Mouse (Mus musculus): ENCODE measurements around the gene Cfap299. TPM values are rescaled to one million over a fixed set of nuclear protein-coding genes. Genes with fewer than 3 reads are reported as not detected.

The Cfap299 gene
- polyA plus RNA-seq, 1 experiment from 2014 or later, result 2.7 TPM

DNA sequence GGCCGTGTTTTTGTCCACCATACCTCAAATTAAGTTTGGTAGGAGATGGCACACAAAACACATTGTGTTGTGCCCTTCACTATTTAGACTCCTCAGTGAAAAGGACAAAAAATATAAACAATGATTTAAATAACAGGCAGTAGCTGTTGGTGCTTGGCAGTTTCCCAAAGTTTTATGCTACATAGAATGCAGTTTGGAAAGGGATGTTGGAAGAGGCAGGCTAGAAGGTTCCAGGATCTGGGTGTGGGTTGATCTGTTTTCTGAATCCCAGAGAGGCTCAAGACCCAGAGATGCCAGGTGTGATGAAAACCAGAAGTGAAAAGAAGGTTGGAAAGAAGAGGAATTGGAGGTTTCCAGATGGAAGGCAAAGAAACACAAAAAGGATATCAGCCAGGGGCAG, 73.1 kb downstream of the Cfap299 start:
- no peaks in the 10 kb centered on the region for H3K36me3 ChIP-seq
- H3K4me1 ChIP-seq (replicated peaks), result no peaks in the 10 kb centered on the region
- H3K9me3 ChIP-seq, result no peaks in the 10 kb centered on the region
- H3K27me3 ChIP-seq, result no peaks in the 10 kb centered on the region
- H3K27ac ChIP-seq, result no peak overlapping the region
- H3K4me2 ChIP-seq, result no peak overlapping the region
- WGBS, result 96% methylated on average over 1 of the region's 1 CpGs
- ATAC-seq (ENCODE audit: low FRiP score), result no peak
- no peak overlapping the region for H3K9ac ChIP-seq
- no peak overlapping the region for H3K4me3 ChIP-seq

DNA sequence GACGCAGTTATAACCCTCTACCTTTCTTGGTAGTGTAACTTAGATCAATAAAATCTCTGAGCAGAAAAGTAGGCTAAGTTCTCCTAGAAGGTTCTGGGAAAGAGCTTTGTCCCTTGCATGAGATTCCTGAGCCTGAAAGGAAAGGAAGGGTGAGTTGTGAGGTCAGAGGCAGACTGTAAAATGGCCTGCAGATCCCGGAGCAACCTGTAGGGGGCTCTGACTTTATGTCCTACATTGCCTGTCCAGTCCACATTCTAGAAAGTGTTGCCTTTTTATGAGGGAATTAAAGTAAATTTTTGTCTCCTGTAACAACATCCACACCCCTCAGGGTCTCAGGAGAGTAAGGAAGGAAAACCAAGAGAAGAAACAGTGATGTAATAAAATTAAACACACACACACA, 81.0 kb downstream of the Cfap299 start:
- Histone ChIP-seq H3K4me1 (replicated peaks) (no peaks in the 10 kb centered on the region), H3K36me3 (no peaks in the 10 kb centered on the region), H3K9me3 (no peaks in the 10 kb centered on the region), H3K4me2 (no peak overlapping the region), H3K27ac (no peak overlapping the region), H3K9ac (no peak overlapping the region), H3K4me3 (no peak overlapping the region), H3K27me3 (no peaks in the 10 kb centered on the region)
- WGBS, result 72% methylated on average over 2 of the region's 2 CpGs
- ATAC-seq (ENCODE audit: low FRiP score), result no peak

DNA sequence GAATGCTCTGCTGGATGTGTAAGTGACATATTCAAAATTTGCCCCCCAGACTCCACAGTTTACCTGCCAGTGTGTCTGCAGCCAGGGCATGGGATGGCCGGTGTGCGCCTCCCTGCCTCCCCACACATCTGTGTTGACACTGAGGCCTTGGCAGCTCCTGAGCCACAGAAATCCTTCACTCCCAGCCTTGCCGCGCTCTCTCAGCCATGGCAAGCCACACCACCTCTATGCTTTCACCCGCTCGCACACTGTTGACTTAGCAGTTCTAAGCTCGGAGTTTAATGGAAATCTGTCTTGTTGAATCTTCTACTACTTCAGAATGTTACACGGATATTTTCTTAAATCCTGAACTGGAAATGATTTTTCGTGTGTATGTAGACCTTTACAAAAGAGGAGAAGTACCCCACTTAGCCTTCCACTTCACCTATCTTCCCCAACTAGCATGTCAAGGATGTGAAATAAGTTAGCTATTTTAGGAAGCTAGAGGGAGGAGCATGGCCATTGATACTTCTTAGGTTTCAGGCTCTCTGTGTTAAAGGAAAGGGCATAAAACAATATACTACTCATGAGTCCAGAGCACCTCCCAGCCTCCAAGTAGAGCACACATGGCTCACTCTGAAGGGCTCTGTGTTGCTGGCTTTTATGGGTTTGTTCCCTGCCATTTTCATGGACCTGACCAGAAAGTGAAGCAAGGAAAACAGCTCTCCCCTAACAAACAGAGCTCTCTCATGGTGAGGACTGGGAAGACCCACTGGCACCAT, 87.5 kb downstream of the Cfap299 start:
- H3K9me3 ChIP-seq, result no peaks in the 10 kb centered on the region
- no peak overlapping the region for H3K27ac ChIP-seq
- 85% methylated on average over 9 of the region's 9 CpGs for WGBS
- no peaks in the 10 kb centered on the region for H3K4me1 ChIP-seq (replicated peaks)
- no peak overlapping the region for H3K9ac ChIP-seq
- no peak overlapping the region for H3K4me3 ChIP-seq
- no peak for ATAC-seq (ENCODE audit: low FRiP score)
- no peak overlapping the region for H3K4me2 ChIP-seq
- no peaks in the 10 kb centered on the region for H3K27me3 ChIP-seq
- no peaks in the 10 kb centered on the region for H3K36me3 ChIP-seq

DNA sequence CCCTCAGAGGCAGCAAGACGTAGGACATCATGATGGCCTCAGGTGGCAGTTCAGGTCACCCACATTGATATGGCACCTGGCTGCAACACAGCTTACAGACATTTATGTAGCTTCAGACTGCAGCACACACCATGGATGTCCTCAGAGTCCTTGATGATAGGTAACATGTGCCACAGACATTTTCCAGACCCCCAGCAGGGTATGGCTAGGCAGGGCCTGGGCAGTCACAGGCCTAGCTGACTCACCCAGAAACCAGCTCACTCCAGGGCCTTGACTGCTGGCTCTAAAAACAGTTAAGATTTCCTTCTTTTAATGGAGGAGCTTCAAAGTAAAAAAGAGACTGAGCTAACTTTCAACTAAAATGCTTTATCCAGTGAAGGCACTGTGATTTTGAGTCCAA, 95.9 kb downstream of the Cfap299 start:
- Histone ChIP-seq H3K4me3 (no peak overlapping the region), H3K9me3 (no peaks in the 10 kb centered on the region), H3K27ac (no peak overlapping the region), H3K36me3 (no peaks in the 10 kb centered on the region), H3K4me2 (no peak overlapping the region), H3K9ac (no peak overlapping the region), H3K4me1 (replicated peaks) (no peaks in the 10 kb centered on the region), H3K27me3 (no peaks in the 10 kb centered on the region)
- ATAC-seq (ENCODE audit: low FRiP score), result no peak
- WGBS, result 94% methylated on average over 1 of the region's 1 CpGs

DNA sequence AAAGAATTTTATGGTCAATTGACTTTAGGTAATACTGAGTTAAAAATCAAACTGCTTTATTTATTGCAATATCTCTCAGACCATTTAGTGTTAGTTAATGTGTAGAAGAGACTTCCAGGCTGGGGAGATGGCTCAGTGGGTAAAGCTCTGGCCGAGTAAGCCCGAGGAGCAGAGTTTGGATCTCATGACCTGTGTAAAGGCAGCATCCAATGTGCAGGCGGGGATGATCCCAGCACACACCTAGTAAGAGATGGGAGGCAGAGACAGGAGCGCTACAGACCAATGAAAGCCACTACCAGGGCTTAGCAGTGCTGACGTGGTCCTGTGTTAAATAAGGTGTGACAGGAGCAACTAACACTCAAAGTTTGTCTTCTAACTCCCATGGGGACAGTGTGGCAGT, 97.0 kb downstream of the Cfap299 start:
- no peak for ATAC-seq (ENCODE audit: low FRiP score)
- no peak overlapping the region for H3K27ac ChIP-seq
- H3K4me1 ChIP-seq (replicated peaks), result no peaks in the 10 kb centered on the region
- H3K9ac ChIP-seq, result no peak overlapping the region
- no peaks in the 10 kb centered on the region for H3K27me3 ChIP-seq
- no peak overlapping the region for H3K4me3 ChIP-seq
- no peaks in the 10 kb centered on the region for H3K9me3 ChIP-seq
- no peak overlapping the region for H3K4me2 ChIP-seq
- no peaks in the 10 kb centered on the region for H3K36me3 ChIP-seq
- 80% methylated on average over 5 of the region's 5 CpGs for WGBS

DNA sequence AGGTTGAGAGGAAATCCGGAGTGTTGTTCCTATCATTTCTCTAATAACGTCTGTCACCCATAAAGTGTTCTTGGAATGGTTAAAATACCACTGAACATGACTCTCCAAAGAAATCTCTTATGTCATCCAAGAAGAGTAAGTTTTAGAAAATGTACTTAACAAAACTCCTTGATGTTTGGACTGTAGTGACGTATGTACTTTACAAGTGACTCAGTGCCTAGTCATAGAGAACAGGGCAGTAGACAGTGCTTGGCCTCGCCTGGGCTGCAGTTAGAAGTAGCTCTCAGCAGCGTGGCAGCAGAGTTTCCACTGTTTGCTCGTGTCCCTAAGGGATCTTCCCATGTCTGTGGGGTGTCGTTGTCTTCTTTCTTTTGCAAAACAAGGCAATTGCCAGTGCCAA, 101.0 kb downstream of the Cfap299 start:
- Histone ChIP-seq H3K9me3 (no peaks in the 10 kb centered on the region), H3K36me3 (no peaks in the 10 kb centered on the region), H3K27ac (no peak overlapping the region), H3K4me3 (no peak overlapping the region), H3K27me3 (no peaks in the 10 kb centered on the region), H3K9ac (no peak overlapping the region), H3K4me2 (no peak overlapping the region), H3K4me1 (replicated peaks) (no peaks in the 10 kb centered on the region)
- 60% methylated on average over 7 of the region's 7 CpGs for WGBS
- no peak for ATAC-seq (ENCODE audit: low FRiP score)

DNA sequence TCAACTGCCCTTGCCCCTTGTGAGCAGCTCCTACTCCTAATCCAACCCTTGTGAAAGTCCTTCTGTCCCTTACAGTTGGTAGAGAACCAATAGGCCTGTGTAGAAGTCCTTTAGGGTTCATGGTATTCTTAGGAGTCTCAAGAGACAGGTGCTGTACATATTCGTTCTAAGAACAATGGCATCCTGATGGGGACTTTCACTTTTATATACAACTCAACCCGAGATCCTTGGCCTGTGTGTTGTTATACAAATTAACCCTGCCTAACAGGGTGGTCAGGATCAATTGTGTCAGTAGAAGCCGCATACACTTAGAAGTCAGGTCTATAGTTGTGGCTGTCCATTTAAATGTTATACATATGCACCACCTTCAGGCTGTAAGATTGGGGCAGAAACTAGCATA, 109.6 kb downstream of the Cfap299 start:
- Histone ChIP-seq H3K9ac (no peak overlapping the region), H3K4me1 (replicated peaks) (no peaks in the 10 kb centered on the region), H3K27me3 (no peaks in the 10 kb centered on the region), H3K27ac (no peak overlapping the region), H3K36me3 (no peaks in the 10 kb centered on the region), H3K9me3 (no peaks in the 10 kb centered on the region), H3K4me3 (no peak overlapping the region), H3K4me2 (no peak overlapping the region)
- no peak for ATAC-seq (ENCODE audit: low FRiP score)
- WGBS, result 67% methylated on average over 3 of the region's 3 CpGs

DNA sequence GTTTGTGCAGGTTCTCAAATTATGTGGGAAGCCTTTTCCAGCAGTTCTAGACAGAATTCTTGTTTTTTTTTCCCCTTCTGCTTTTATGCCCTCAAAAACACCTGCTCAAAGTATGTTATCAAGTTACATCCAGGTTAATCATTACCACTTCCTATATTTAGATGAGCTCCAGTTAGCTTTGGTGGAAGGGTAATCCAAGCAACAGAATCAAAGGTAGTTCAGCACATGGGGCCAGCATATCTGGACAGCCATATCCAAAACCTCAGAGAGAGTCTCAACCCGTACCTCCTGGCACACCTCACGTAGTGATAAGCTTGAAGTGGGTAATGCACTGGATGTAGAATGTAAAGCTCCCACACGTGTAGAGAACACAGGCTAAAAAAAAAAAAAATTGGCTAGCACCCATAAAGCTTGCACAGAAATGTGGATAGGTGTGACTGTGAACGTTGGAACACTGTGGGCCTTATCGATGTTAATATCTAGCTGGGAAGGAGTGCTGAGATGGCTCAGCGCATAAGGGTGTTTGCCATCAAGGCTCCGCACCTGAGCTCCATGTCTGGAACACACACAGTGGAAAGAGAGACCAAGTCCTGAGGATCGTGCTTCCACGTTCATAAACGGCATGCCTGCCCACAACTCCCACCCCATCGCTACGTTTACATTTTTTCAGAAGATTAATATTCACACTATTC, 117.8 kb downstream of the Cfap299 start:
- no peaks in the 10 kb centered on the region for H3K4me1 ChIP-seq (replicated peaks)
- H3K4me2 ChIP-seq, result no peak overlapping the region
- H3K9me3 ChIP-seq, result no peaks in the 10 kb centered on the region
- H3K27me3 ChIP-seq, result no peaks in the 10 kb centered on the region
- H3K27ac ChIP-seq, result no peak overlapping the region
- no peaks in the 10 kb centered on the region for H3K36me3 ChIP-seq
- no peak overlapping the region for H3K9ac ChIP-seq
- 90% methylated on average over 12 of the region's 12 CpGs for WGBS
- no peak overlapping the region for H3K4me3 ChIP-seq
- no peak for ATAC-seq (ENCODE audit: low FRiP score)

DNA sequence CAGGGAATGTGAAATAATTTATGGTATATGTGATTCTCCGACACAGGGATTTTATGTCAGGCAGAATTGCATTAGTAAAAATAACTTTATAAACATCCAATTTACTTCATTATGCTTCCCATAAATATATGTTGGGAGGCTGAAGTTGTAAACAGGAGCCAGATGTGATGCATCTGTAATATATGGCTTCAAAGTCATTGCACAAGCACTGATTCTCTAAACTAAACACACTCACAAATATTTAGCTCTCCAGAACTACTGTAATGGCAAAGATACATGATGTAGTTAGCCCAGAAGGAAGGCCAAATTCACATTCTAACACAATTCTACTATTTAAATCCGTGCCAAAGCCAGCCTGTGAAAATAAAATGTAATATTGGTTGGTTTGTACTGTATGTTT, 120.8 kb downstream of the Cfap299 start:
- Histone ChIP-seq H3K27ac (no peak overlapping the region), H3K9ac (no peak overlapping the region), H3K27me3 (no peaks in the 10 kb centered on the region), H3K4me3 (no peak overlapping the region), H3K36me3 (no peaks in the 10 kb centered on the region), H3K9me3 (no peaks in the 10 kb centered on the region), H3K4me2 (no peak overlapping the region), H3K4me1 (replicated peaks) (no peaks in the 10 kb centered on the region)
- WGBS, result 91% methylated on average over 2 of the region's 2 CpGs
- no peak for ATAC-seq (ENCODE audit: low FRiP score)

DNA sequence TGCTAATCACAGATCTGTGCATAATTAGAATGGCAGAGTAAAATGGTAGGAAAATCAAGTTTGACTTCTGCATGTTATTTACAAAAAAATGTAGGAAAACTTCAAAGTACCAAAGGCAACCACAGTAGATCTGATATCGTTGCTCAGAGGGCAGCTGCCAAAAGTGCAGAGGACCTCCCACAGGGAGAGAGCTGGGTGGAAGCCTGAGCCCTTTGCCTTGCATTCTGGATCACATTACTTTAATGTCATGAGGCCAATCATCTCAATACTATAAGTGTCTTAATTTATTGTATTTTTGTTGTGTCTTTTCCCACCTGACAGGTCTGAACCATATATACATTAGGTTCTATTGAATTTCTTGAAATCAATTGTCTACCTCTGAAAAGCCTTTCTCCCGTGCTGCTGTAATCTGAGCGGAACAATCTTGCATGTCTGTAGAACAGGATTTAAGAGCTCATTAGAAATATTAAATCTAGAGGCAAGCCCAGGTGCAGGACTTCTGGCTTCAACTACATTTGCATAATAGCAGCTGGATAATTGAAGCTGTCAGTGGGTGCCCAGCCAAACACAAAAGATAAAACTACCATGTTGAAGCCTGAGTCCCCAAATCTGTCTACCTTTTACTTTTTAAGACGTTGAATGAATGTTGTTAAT, 137.9 kb downstream of the Cfap299 start:
- no peak overlapping the region for H3K4me3 ChIP-seq
- no peaks in the 10 kb centered on the region for H3K27me3 ChIP-seq
- no peaks in the 10 kb centered on the region for H3K9me3 ChIP-seq
- H3K4me1 ChIP-seq (replicated peaks), result no peaks in the 10 kb centered on the region
- no peak for ATAC-seq (ENCODE audit: low FRiP score)
- no peak overlapping the region for H3K4me2 ChIP-seq
- H3K9ac ChIP-seq, result no peak overlapping the region
- WGBS, result 46% methylated on average over 4 of the region's 4 CpGs
- H3K27ac ChIP-seq, result no peak overlapping the region
- no peaks in the 10 kb centered on the region for H3K36me3 ChIP-seq

DNA sequence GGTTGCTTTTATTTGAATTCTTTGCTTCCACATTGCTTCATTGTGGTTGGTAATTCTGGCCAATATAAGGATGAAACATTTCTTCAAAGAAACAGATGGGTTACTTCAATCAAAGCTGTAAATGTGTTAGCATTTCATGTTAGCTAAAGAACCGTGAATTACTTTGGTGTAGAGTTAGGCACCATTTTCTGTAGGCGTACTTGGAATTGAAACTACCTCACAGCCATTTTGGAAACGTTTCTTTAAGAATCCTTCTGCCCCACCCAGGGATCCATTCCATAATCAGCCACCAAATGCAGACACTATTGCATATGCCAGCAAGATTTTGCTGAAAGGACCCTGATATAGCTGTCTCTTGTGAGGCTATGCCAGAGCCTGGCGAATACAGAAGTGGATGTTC, 140.9 kb downstream of the Cfap299 start:
- no peaks in the 10 kb centered on the region for H3K36me3 ChIP-seq
- H3K9ac ChIP-seq, result no peak overlapping the region
- no peak overlapping the region for H3K4me3 ChIP-seq
- H3K4me2 ChIP-seq, result no peak overlapping the region
- no peaks in the 10 kb centered on the region for H3K9me3 ChIP-seq
- H3K27ac ChIP-seq, result no peak overlapping the region
- 86% methylated on average over 4 of the region's 4 CpGs for WGBS
- ATAC-seq (ENCODE audit: low FRiP score), result no peak
- no peaks in the 10 kb centered on the region for H3K27me3 ChIP-seq
- no peaks in the 10 kb centered on the region for H3K4me1 ChIP-seq (replicated peaks)

DNA sequence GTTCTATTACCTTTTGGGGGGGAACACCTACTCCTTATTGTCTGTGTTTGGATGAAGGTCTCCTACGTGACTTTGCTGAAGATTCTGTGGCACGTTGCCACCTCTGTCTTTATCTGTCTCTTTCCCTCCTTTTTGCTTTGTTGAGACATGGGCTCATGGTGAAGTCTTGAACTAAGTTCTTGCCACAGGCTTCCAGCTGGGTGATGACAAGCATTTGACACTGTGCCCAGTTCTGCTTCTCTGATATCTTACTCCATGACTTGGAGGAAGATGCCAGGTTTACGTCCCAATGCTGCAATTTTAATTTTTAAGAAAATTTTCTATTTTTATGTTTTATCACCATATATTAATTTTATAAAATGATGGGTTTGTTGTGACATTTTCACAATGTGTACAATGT, 147.4 kb downstream of the Cfap299 start:
- no peak for ATAC-seq (ENCODE audit: low FRiP score)
- WGBS, result 92% methylated on average over 3 of the region's 3 CpGs
- Histone ChIP-seq H3K9ac (no peak overlapping the region), H3K27ac (no peak overlapping the region), H3K4me1 (replicated peaks) (no peaks in the 10 kb centered on the region), H3K9me3 (no peaks in the 10 kb centered on the region), H3K4me2 (no peak overlapping the region), H3K4me3 (no peak overlapping the region), H3K36me3 (no peaks in the 10 kb centered on the region), H3K27me3 (no peaks in the 10 kb centered on the region)

DNA sequence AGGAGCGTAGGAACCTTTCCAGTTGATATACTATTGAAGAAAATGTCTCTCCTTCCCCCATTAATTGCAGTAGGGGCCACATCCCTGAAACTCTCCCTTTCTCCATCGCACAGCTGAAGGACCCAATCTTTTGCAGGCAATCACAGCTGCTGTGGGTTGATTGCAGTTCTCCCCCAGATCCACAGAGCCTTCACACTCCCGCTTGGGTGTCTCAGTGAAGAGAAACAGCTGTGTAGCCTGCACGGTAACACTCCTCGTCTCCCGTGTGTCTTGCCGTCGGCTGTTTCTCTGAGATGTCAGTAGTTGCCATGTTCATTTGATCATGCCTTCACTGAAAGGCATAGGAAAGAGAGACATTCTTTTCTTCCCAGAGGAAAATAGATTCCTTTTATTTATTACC, 148.2 kb downstream of the Cfap299 start:
- Histone ChIP-seq H3K4me2 (no peak overlapping the region), H3K27me3 (no peaks in the 10 kb centered on the region), H3K9me3 (no peaks in the 10 kb centered on the region), H3K4me1 (replicated peaks) (no peaks in the 10 kb centered on the region), H3K27ac (no peak overlapping the region), H3K4me3 (no peak overlapping the region), H3K36me3 (no peaks in the 10 kb centered on the region), H3K9ac (no peak overlapping the region)
- 82% methylated on average over 8 of the region's 8 CpGs for WGBS
- no peak for ATAC-seq (ENCODE audit: low FRiP score)

All from hindbrain, embryonic 13.5 days (tissue).